Mouse (Mus musculus): ENCODE data around the gene Diaph2.

GRCm38 (mm10) chrX:130279144-130279543, 529.6 kb downstream of the Diaph2 start:
- no peak for TF ChIP-seq CTCF (IDR thresholded peaks at IDR 0.05; ENCODE audit: low read depth)
- no peak for TF ChIP-seq EP300 (IDR thresholded peaks at IDR 0.05; ENCODE audit: low read depth)

All from heart, postnatal 0 days (tissue).